Mouse (Mus musculus) C2C12 (cell line): ENCODE measurements around the gene Tbc1d23.

Experiments used
- CEBPB ChIP-seq: IDR thresholded peaks from one replicate; pipeline ENCODE4 v1.6.1; 2011; ENCODE audit warnings: low read depth, mild to moderate bottlenecking, control low read depth, moderate library complexity
- CTCF ChIP-seq: IDR thresholded peaks from one replicate; pipeline ENCODE4 v1.5.1; 2011; ENCODE audit not compliant: control insufficient read depth, insufficient read depth, insufficient read length
- FOSL1 ChIP-seq: IDR thresholded peaks from one replicate; pipeline ENCODE4 v1.8.0; 2011; ENCODE audit warnings: mild to moderate bottlenecking, low read length; ENCODE audit not compliant: poor library complexity, insufficient read depth, severe bottlenecking
- MAX ChIP-seq: IDR thresholded peaks from one replicate; pipeline ENCODE4 v1.6.1; 2011; ENCODE audit warnings: mild to moderate bottlenecking, control low read depth
- MYOD1 ChIP-seq: IDR thresholded peaks from one replicate; pipeline ENCODE4 v1.6.1; 2011; ENCODE audit warnings: low read depth; ENCODE audit not compliant: control insufficient read depth, insufficient read length
- MYOG ChIP-seq: IDR thresholded peaks from one replicate; pipeline ENCODE4 v1.6.1; 2011; ENCODE audit not compliant: control insufficient read depth, insufficient read length; ENCODE audit errors: extremely low read depth
- USF1 ChIP-seq: IDR thresholded peaks from one replicate; pipeline ENCODE4 v1.6.1; 2011; ENCODE audit warnings: low read depth, mild to moderate bottlenecking, control low read depth, moderate library complexity

GRCm38 (mm10) chr16:57175751-57176150 lies 55.6 kb downstream of the Tbc1d23 start:
- TF ChIP-seq CTCF, result no peak
- TF ChIP-seq MAX, result no peak
- TF ChIP-seq CEBPB, result no peak
- TF ChIP-seq MYOD1, result no peak
- no peak for TF ChIP-seq FOSL1
- TF ChIP-seq USF1, result no peak
- TF ChIP-seq MYOG, result no peak
